Mouse (Mus musculus) adrenal gland, postnatal 4 days (tissue): ENCODE measurements around the gene Dchs1. TPM values are rescaled to one million over a fixed set of nuclear protein-coding genes. Genes with fewer than 3 reads are reported as not detected.

Experiments
- DNase-seq, 2 experiments: peaks; one replicate each; pipeline ENCODE4 v3.0.0; 2021 to 2022; ENCODE audit warnings: low spot score in 2 of 2, mixed read lengths in 2 of 2
- total RNA-seq, 2 experiments: library from RNA; stranded (reverse); gene quantifications; 2 replicates each; pipeline ENCODE4 v1.2.3; 2021

Dchs1 gene
- total RNA-seq, 2 experiments from 2014 or later = 23.7 to 29.4 TPM

- DNase-seq = no peak
Observed at GRCm38 (mm10) chr7:105703184-105703583, 84.3 kb downstream of the Dchs1 start.

Other genes with a start within 250 kb of the Dchs1 start
- gene Smpd1, start 233.3 kb downstream of the Dchs1 start, total RNA-seq = 10 to 100 TPM; 39.4 to 40.3 TPM
- gene Apbb1, start 206.0 kb downstream of the Dchs1 start, total RNA-seq = 10 to 100 TPM; 36.8 to 42.3 TPM
- gene Hpx, start 187.5 kb downstream of the Dchs1 start, total RNA-seq = 100 to 1,000 TPM in 1 of 2 experiments, 10 to 100 TPM in 1; 10.6 to 269 TPM
- gene Trim3, start 154.1 kb downstream of the Dchs1 start, total RNA-seq = 10 to 100 TPM; 51.4 to 56.7 TPM
- gene Timm10b, start 147.6 kb downstream of the Dchs1 start, total RNA-seq = 100 to 1,000 TPM; 115 to 116 TPM
- 10 to 100 TPM; 74.7 to 80.7 TPM for gene Arfip2, start 147.2 kb downstream of the Dchs1 start, total RNA-seq
- gene Gm45799, start 147.1 kb downstream of the Dchs1 start, total RNA-seq = 10 to 100 TPM in 1 of 2 experiments, 1 to 10 TPM in 1; 8.5 to 12.2 TPM
- gene Dnhd1, start 136.8 kb downstream of the Dchs1 start, total RNA-seq = 1 to 10 TPM; 5.9 to 7.1 TPM
- gene Ilk, start 51.1 kb downstream of the Dchs1 start, total RNA-seq = 100 to 1,000 TPM; 145 to 148 TPM
- gene Rrp8, start 50.3 kb downstream of the Dchs1 start, total RNA-seq = 10 to 100 TPM; 21.0 to 21.2 TPM
- gene Taf10, start 43.3 kb downstream of the Dchs1 start, total RNA-seq = 100 to 1,000 TPM; 161 to 175 TPM
- gene Tpp1, start 35.4 kb downstream of the Dchs1 start, total RNA-seq = 10 to 100 TPM; 85.0 to 95.7 TPM
- gene Mrpl17, start 23.4 kb upstream of the Dchs1 start, total RNA-seq = 100 to 1,000 TPM; 170 to 182 TPM
- 1 to 10 TPM; 1.6 to 2.2 TPM for gene Gm4070, start 166.3 kb upstream of the Dchs1 start, total RNA-seq